Mouse (Mus musculus): Measurements from ENCODE around the gene Mark3.

- no peak for TF ChIP-seq POLR2A (IDR thresholded peaks at IDR 0.05; ENCODE audit: low read depth, low read length)
- no peak for TF ChIP-seq CTCF (IDR thresholded peaks at IDR 0.05; ENCODE audit: borderline replicate concordance, insufficient read depth, low read length)
Measured at GRCm38 (mm10) chr12:111681305-111681704, 107.0 kb downstream of the Mark3 start.

Data from embryonic fibroblast, embryonic 13.5 days (primary cell).